Mouse (Mus musculus): ENCODE data around the gene Ovol1.

Gene Ovol1

DNA sequence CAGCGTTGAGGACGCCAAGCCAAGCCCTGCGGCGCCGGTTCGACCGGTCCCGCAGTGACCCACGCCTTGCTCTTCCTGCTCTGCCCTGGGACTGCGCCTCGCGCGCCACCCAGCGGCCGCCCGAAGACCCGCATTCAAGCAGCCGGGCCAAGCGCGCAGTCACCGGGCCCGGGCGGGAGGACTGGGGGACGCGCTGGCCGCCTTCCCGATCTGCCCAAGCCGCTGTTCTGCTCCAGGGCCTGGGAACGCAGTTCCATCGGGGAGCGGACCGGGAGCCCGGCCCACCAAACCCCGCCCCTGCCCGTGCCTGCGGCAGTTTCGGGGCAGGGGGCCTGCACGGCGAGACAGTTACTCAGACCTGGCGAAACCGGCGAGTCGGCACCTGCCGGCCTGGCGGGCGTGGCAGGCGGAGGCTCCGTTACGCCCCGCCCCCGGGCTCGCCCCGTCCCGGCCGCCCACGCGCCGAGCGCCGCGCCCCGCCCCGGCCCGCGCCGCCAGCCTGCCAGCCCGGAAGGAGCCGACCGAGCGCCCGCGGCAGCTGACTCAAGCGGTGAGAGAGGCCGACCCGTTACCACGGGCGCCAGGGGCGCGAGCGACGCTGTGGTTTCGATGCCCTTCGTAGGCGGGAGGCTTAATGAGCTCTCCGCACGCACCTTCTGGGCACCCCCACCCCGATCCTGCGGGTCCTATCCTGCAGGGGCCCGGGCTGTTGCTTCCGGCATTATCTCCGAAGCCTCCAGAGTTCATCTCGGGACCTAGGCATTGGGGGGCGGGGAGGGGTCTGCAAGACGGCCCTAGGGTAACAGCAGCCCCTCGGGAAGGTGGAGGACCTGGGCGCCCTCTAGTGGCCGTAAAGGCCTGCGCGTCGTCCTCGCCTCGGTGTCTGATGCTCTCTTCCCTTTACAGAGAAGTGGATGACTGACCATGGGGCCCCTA is 7.4 kb upstream of the Ovol1 start, which contains the start of gene Ap5b1:
TSS of gene Ap5b1 (plus strand) at position 492 of the 936 bp plus-strand sequence.
- peak; percentile 93 for DNase-seq

DNA sequence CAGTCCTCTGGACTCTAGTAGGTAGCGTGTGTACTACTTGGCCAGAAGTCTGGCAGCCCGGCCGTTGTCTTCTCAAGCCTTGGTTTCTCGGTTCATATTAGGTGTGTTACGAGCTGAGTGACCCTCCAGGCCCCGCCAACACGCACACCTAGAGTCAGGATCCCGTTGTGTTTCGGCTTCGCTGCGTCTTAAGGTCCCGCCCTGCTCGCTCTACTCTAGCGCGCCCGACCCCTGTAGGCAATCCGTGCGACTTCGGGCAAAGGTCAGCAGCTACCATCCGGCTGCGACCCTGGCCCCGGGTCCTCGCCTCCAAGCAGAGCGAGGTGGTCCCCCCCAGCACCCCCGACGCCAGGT is 6.7 kb upstream of the Ovol1 start:
- no peak for DNase-seq

DNA sequence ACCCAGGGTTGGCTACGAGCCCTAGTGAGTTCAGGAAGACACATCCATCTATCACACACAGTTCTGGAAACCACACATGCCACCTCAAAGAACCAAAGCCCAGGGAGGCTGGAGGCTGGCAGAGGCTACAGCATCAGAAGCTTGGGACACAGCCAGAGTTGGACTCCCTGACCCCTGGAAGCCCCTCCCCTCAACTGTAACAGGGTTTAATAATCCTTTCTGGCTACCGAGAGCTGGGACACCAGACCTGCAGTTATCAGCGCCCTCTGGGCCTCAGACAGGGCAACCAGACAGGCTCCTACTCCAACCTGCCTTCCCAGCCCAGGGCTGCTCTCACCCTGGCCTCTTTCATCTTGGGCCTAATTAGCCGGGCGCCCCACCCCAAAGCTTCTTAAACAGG is 5.9 kb upstream of the Ovol1 start:
- no peak for DNase-seq

DNA sequence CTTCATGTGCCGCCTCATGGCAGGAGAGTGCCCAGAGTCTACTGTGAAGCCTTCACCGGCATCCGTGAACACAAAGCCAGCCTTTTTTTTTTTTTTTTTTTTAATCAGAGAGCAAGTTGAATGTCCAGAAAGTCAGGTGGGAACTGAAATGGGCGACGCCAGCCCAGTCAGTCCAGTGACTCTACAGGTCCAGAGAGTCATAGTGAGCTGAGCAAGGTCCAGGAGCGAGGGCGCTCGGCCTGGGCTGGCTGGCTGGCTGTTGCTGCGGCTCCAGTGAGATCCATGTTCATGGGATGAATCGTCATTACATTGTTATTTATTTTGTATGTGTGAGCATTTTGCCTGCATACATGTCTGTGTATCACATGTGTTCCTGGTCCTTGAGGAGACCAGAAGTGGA is 2.3 kb upstream of the Ovol1 start:
- DNase-seq, result no peak

DNA sequence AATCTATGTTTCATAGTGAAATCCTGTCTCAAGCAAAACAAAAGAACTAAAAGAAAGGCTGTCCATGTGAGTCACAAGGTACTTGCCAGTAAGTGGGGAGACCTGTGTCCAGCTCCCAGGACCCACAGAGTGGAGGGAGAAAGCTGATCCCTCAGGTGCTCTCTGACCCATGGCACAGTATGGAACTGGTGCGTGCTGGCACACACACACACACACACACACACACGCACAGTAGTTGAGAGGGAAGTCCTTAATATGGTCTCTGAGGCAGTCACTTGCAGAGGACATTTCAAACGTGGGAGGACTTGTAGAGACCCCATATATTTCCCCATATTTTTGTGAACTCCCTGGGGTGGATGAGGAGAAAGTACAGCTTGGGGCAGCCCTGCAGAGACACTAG is 1.4 kb upstream of the Ovol1 start:
- DNase-seq, result no peak

DNA sequence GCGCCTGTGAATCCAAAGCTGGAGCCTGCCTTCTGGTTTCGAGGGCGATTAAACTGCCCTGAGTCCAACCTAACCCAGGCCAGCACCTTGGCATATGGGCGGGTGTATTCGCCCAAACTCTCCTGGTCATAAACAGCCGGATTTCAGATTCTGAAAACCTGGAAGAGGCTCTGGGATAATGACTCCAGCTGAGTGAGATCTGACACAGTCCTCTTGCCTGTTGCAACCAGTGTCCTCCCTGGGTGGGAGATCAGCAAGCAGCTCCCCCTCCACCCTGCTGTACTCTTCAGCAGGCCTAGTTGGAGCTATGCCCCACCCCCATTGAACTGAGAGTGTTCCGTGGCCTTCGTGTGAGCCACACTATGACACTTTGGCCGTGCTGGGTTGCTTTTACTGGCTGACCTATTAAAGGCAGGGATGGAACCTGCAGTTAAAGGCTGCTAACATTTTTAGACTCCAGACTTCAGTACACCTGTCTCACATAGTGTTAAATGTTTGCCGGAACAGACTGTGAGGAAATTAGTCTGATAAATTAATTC is 875 bp upstream of the Ovol1 start:
- DNase-seq, result no peak

DNA sequence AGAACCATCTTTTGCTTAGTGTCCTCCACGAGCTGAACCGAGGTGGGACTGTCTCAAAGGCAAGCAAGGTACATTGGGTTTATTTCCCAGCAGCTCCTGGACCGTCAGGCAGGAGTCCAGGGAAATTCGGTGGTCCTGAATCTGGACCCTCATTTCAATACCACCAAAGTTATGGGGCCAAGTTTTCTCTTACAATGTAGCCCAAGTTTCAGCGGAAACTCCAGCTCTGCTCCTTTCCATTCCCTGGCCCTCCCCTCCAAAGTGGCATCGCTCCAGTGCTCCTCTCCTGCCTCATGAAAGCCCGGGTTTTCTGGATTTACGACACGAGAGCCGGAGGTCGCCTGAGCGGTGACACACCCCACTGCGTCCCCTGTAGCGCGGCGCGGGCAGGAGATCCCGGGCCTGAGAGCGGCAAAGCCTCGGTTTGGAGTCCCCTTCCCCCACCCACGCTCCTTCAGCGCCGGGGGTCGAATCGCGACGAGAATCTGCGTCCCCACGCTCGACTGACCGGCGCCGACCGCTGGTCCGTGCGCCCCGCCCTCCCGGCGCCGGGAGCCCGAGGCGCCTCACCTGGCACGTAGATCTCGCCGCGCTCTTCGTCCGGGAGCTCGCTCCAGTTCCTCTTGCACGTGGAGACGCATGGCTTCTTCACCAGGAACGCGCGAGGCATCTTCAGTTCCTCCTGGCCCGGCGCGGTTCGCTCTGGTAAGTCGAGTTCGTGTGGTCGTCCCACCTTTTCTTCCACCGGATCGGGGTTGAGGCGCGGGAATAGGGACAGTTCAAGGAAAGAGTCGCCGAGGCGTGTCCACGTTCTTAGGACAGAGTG is 602 bp downstream of the Ovol1 start:
- no peak for DNase-seq

DNA sequence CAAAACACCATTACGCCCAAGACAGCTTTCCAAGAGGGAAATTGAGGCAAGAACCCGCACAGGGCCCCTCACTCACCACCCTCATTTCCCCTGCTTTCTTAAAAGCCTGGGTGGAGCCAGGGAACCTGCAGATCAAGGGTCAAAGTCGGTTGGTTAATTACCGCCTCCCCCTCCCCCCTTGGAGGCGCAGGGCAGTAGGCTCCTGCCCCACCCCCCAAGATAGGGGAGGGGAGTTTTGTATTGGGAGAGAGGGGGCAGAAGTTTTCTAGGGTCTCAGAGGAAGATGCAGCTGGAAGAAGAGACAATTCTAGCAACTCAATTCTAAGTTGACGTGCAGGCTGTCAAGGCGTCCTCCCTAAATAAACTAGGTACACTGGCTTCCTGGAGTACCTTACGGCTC is 1.2 kb downstream of the Ovol1 start:
- no peak for DNase-seq

DNA sequence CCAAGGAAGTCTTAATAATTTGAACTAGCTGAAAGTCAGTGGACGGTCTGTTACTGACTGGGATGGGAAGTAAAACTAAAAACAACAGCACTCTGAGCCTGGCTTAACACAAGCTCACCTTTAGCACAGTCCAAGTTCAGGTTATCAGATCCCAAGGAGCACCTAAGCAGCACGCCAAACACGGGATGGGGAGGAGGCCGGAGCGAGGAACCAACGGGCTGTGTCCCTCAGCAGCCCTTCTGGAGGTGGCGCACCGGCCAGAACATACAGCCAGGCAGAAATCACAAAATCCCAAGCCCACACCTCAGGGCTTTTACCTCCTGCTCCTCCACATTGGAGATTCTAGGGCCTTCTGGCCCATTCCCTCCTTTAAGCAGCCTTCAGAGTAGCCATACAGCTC is 1.7 kb downstream of the Ovol1 start:
- DNase-seq, result no peak

DNA sequence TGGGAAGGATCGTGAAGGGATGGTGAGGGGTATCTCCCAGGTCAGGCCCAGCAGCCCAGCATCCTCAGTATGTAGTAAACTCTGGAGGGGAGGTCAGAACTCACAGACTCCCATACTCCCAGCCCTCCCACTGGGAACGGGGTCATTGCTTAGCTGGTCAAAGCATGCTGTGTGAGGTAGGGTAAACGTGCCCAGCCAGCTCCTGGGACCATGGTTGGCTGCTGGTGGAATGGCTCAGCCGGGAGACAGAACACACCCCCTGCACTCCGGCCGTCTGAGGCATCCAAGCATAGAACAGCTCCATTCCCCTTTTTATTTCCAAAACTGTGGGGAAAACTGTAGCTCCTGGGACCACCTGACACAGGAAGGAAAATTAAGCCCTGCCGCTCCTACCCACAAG is 2.3 kb downstream of the Ovol1 start:
- no peak for DNase-seq

DNA sequence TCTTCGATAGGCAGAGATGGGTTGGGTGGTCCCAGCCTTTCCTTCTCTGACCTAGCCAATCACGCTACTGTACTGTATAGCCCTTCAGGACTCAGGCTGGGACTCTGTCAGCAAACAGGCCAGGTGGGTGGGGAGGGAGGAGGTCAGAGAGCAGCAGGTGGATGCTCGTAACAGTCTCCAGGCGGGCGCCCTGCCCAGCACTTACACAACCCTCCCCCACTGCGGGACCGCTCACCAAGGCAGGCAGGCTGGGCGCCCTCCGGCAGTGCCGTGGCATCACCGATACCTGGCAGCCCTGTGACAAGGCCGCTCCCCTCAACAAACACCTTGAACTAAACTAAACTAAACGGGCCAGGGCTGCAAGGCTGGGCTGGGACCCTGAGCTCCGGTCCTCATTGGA is 6.2 kb downstream of the Ovol1 start:
- DNase-seq, result no peak

DNA sequence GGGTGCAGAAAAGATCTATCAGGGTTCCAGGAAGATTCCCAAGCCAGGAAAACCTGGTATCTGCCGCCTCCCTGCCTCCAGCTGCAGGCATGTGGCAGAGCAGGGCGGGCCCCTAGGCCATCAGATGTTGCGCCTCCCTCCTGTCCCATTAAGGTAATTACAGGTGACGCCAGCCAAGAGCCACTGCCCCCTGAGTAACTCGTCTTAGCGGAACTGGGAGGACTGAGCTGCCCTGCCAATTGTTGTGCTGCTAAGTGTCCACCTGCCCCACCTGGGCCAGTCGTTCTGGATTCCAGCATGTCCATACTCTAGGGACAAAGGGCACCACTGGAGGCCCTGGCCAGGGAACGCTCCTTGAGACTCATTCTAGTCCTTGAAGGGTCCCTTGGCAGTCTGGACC is 6.6 kb downstream of the Ovol1 start:
- no peak for DNase-seq

DNA sequence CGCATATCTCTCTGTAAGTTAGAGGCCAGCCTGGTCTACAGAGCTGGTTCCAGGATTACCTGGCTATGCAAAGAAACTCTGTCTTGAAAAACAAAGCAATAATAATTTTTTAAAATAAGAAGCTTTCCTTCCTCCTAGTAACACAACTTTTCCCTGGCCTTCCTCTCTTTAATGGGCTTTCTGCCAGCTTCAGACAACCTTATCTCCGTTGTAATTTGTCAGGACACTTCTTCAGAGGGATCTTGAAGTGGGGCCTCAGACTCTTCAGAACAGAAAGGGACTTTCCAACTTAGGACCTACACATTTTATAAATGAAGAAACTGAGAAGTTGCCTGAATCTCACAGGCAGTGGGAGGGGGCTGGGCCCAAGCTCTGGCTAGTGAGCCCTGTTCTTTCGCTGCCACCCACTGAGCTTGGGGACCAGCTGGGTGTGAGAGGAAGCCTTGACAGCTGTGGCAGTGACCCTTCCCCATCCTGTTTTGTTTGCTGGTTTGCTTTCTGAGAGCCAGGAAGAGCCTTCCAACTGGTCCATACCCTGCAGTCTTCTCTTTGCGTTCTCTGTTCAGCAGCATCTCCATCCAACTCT is 12.9 kb downstream of the Ovol1 start:
- no peak for DNase-seq

DNA sequence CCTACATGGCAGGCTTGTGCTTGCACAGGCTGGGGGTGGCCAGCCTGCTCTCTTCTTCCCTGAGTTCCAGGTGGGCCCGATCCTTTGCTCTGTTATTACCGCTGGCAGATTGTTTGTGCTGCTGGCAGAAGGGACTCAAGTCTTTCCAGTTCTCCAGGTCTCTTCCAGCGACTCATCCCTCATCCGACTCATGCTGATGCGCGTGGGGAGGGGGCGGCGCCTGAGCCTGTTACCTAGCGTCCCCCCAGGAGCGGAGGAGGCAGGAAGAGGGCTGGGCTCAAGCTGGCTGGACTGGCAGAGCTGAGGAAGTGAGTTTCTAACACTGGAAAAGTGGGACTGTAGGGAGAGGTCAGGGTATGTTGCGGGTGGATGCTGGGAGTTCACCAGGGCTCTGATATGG is 16.4 kb downstream of the Ovol1 start:
- DNase-seq, result no peak

DNA sequence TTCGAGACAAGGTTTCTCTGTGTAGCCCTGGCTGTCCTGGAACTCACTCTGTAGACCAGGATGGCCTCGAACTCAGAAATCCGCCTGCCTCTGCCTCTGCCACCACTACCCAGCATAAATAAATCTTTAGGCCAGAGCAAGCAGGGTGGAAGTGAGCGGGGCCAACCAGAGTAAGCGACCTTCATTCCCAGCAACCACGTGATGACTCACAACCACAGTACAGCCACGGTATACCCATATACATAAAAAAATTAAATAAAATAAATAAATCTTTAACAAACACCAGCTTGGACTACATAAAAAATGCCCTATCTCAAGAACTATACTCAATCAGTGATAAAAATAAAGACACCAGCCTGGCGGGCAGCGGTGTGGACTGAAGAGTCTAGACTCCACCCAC is 17.1 kb downstream of the Ovol1 start:
- DNase-seq, result no peak

DNA sequence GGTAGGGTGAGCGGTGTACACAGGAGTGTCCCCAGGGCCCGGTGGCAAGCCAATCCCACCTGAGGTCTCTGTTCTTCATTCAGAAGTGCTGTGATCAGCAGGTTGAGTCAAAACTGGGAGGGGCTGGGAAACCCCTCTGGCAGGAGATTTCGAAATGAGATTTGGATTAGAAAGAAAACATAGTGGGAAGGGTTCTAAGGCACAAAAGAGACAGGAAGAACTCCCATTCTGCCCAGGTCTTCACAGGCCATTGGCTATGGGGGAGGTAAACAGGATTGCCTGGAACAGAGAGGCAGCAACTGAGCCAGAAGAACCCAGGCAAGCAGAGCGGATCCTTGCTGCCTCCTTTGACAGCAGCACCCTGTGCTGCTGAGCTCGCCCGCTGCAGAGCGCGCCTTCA is 21.7 kb downstream of the Ovol1 start:
- DNase-seq, result no peak

DNA sequence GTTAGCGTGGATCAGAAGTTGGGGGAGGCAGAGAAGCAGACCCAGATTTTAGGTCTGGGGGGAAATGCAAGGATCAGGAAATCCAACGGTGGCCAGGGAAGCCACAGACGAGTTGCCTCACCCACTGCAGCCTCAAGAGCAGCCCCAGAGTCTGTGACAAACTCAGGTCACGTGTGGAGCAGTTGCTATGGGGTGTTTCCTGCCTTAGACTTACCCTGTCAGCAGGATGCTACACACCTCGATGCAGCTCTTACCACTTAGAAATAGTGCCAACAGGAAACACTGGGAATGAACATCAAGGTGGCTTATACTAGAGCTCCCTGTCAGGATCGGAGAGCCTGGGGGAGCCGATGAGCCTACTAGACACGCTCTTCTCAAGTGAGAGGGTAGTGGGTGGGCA is 27.9 kb downstream of the Ovol1 start:
- no peak for DNase-seq

DNA sequence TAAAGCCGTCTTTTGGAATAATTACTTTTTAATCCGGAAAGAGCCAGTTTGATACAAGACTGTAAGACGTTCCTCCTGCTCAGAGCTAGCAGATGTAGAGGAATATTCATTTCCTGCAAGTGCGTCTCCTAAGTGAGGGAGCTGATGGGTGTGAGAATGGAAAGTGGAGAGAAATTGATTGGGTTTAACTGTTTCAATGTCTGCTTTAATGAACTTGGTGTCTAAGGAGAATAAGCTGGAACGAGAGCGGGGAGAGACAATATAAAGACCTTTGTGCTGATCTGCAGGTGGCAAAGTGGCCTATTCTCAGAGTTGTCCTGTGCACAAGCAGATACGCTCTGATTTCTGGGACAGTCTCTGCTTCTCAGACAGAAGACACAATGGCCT is 30.3 kb downstream of the Ovol1 start:
- DNase-seq, result no peak

DNA sequence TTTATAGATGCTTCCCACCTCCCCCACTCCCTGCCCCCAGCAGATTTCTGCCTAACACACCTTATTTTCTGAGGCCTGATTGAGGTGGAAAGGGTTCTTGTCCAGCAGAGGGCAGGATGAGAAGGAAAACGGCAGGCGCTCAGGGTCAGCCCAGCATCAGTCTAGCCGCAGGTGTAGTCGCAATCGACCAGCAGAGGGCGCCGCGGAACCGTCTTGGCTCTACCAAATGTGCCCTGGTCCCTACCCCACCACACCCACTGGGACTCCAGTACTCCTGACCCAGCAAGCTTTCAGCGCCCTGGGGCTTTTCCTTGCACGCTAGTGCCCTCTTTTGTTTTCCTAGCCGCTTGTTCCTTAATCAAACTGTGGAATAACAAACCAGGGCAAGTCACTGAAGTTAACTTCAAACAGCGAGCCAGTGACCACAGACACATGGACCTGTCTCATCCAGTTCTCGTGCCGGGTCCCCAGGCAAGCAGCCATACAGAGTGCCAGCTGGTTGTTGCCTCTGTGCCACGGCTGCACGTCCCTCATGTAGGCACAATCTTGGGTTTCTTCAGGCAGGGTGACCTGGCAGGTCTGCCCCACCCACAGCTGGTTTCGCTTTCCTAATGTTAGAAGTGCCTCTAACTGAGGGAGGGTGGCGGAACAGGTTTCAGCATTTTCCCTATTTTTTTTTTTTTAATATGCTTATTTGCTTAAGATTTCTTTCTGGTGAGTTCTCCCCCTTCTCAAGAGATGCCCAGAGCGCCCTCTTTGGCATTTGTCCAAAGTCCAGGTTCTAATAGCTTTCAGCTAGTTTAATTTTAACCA is 30.9 kb downstream of the Ovol1 start:
- DNase-seq, result peak; percentile 97

DNA sequence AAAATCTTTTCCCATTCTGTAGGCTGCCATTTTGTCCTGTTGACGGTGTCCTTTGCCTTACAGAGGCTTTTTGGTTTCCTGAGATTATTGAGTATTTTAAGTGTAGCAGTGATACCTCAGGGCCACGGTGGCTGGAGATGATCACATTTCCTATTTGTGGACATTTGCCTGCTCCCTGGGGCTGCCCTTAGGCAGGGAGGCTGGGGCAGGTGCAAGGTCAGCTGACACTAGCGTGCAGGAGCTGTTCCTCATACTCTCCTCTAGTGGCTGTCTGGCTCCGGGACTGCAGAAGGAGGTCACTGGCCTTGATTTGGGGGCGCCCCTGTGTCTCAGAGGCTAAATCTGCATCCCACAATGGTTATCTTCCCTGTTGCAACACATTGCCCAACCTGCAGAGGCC is 35.2 kb downstream of the Ovol1 start:
- no peak for DNase-seq

DNA sequence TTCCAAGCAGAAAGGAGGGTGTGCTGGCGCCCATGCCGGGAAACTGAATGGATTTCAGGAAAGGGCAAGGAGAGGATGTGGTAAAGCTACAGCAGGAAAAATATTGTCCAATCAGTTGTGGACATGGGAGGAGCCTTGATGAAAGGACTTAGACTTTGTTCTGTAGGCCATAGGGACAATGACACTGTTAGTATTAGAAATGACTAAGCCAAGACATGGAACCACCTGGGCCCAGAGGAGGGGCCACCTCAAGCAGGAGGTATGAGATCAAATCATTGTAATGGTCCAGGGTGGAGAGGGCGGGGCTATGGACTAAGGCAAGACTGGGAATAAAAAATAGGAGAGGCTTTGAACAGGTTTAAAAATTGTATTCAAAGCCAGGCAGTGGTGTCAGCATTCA is 41.7 kb downstream of the Ovol1 start:
- DNase-seq, result no peak

DNA sequence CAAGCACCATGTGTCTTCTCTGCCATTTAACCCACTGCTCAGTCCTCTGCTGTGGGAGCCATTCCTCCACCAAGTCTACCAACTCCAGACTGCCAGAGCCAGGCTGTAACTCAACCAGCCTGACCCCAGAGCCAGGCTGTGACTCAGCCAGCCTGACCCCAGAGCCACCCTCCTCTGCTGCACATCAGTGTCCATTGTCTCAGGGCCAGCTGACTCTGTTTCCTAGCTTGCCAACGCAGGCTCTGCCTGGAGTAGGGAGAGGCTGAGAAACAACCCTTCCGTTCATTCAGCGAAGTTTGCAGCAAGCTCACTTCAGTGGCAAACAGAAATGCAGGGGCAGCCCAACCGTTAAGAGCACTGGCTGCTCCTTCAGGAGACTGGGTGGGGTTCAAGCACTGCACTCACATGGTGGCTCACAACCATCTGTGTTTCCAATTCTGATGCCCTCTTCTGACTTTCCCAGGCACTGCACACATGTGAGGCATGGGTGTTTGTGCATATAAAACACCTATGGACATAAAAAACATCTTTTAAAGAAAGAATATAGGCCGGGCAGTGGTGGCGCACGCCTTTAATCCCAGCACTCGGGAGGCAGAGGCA is 43.4 kb downstream of the Ovol1 start:
- DNase-seq, result no peak
